Mouse (Mus musculus) layer of hippocampus, adult 8-10 months (tissue): ENCODE results near the gene Sowahd. TPM values are rescaled to one million over a fixed set of nuclear protein-coding genes. Genes with fewer than 3 reads are reported as not detected.

Experiments used
- DNase-seq, 2 experiments: peaks; one replicate each; pipeline ENCODE4 v3.0.0; 2022; ENCODE audit warnings: low spot score in 2 of 2
- total RNA-seq, 4 experiments: library from RNA; stranded (reverse); gene quantifications; 2 replicates each; pipeline ENCODE4 v1.2.4; 2022

Gene Sowahd
- total RNA-seq, 4 experiments from 2014 or later, result not detected

GRCm38 (mm10) chrX:37091457-37091856 is 42.8 kb downstream of the Sowahd start:
- DNase-seq, result no peak

DNA sequence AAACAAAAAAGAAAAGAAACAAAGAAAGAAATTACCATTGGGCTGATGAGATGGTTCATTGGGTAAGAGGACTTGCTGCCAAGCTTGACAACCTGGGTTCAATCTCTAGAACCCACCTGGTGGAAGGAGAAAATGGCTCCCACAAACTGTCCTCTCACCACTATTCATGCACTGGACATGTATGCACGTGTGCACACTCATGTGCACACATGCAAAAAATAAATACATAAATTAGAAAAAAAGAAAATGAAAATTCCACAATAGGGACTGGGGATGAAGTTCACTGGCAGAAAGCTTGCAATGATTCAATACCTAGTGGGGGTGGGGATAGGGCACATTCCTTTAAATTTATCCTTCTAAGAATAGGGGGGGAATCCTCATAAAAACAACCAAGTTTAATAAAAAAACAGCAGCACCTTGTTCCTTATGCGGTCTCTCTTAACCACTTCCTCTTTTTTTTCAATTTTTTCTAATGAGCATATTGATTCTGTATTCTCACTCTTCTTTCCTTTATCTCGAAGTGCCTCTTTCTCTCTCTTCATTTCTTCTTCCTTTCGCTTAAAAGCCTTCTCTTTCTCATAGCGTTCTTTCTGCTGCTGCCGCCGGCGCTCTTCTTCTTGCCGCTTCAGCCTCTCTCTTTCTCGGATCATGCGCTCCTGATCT is 46.6 kb downstream of the Sowahd start:
- no peak for DNase-seq

- DNase-seq, result no peak
Measured at GRCm38 (mm10) chrX:37098681-37099080, 50.0 kb downstream of the Sowahd start.

Other genes with a start within 250 kb of the Sowahd start
- gene Ube2a, start 174.9 kb upstream of the Sowahd start, total RNA-seq, result 10 to 100 TPM; 45.6 to 57.6 (median 53.9) TPM
- gene C330007P06Rik, start 174.7 kb upstream of the Sowahd start, total RNA-seq, result 10 to 100 TPM; 37.8 to 41.6 (median 41.1) TPM
- gene Nkrf, start 145.9 kb upstream of the Sowahd start, total RNA-seq, result 10 to 100 TPM; 28.7 to 37.9 (median 32.9) TPM
- gene Sept6, start 57.1 kb upstream of the Sowahd start, total RNA-seq, result 10 to 100 TPM; 45.3 to 51.8 (median 48.0) TPM
- 100 to 1,000 TPM; 184 to 339 (median 269) TPM for gene Rpl39, start 36.6 kb downstream of the Sowahd start, total RNA-seq
- 10 to 100 TPM; 17.3 to 23.3 (median 21.3) TPM for gene Upf3b, start 61.5 kb downstream of the Sowahd start, total RNA-seq
- gene Nkap, start 78.0 kb downstream of the Sowahd start, total RNA-seq, result 10 to 100 TPM; 12.9 to 19.4 (median 14.3) TPM
- under 1 TPM in 2 of 4 experiments, not detected in 2; 0.23 to 0.34 TPM for gene Akap14, start 120.0 kb downstream of the Sowahd start, total RNA-seq
- 100 to 1,000 TPM; 161 to 234 (median 206) TPM for gene Ndufa1, start 142.3 kb downstream of the Sowahd start, total RNA-seq
- 10 to 100 TPM in 1 of 4 experiments, 1 to 10 TPM in 3; 7.1 to 10.1 (median 7.9) TPM for gene Rnf113a1, start 142.4 kb downstream of the Sowahd start, total RNA-seq
- gene Gm9, start 162.2 kb downstream of the Sowahd start, total RNA-seq, result not detected
- gene Rhox1, start 173.4 kb downstream of the Sowahd start, total RNA-seq, result not detected
- not detected for gene Rhox2a, start 196.1 kb downstream of the Sowahd start, total RNA-seq
- gene Rhox3a, start 201.1 kb downstream of the Sowahd start, total RNA-seq, result not detected
- not detected for gene Rhox4a, start 216.5 kb downstream of the Sowahd start, total RNA-seq